Mouse (Mus musculus): ENCODE results near the gene Ankzf1. TPM values are rescaled to one million over a fixed set of nuclear protein-coding genes. Genes with fewer than 3 reads are reported as not detected.

Gene Ankzf1
- polyA plus RNA-seq, 1 experiment from 2014 or later = 9.8 TPM

DNA sequence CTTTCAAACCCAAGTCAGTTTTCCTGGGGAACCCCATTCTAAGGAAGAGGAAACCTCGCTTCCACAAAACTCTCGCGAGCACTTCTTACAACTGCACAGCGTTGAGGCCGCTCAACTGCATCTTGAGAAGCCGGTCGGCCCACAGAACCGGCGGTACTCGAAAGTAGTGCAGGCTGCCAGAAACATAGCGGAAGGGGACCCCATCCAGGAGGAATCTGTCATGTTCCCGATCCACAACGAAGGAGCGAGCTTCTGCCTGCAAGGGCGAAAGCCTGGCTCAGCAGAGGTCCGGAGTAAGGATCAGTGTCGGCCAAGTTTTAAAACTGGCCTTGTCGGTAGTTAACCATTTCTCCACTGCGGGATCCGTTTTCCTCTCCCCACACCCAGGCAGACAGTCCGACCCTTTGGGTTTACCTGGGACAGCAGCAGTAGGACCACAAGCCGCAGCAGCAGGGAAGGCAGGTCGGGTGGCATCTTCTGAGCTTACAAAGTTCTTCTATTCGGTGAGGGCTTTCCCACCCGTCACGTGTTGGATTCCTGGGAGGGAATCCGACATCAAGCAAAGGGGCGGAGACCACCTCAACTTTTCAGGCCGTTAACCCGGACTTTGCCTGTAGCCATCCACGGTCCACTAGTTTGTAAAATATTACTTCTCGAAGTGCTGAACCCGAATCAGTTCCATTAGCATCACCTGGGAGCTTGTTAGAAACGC is 17.2 kb downstream of the Ankzf1 start:
- TF ChIP-seq EP300 (IDR thresholded peaks at IDR 0.05; ENCODE audit: low read depth) (no peak), CTCF (IDR thresholded peaks at IDR 0.05; ENCODE audit: low read depth) (no peak)
- no peak for ATAC-seq

DNA sequence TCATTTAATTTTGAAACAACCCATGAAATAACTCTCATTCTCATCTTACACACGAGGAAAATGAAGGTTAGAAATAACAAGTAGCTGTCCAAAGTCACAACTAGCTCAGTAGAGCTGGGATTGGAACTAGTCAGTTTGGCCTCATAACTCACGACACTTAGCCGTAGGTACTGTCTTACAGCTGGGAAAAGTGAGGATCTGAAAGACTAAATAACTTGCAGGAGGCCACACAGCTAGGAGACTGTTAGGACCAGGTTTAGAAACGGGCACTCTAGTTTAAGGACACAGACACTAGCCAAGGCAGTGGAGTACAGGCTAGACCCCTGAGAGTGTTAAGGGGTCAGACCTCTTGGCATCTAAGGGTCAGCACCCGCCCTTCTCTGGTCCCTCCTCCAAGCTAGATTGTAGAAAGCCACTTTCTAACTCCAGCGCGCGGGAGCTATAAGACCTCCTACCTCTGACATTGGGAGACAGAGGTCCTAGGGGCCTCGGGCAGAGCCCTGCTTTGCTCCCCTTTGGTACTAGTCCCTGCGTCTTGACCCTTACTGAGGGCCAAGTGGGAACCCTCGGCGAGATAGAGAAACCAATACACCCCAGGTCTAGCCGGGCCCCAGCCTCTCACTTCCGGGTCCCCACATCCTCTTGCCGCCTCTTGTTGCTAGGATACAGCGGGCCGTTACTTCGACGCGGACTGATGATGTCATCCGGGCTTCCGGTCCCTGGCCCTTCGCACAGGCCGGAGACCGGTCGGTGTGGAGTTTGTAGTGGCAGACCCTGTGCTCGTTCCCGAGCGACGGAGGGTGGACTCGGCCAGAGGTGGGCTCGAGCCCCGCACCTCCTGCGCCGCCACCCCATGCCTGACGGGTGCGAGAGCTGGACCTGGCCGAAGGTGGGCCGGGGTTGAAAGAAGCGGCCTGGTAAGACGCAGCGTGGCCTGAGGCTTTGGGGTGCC is 18.5 kb downstream of the Ankzf1 start, which contains the start of the genes Glb1l and Stk16:
Gene Glb1l (minus strand): TSS at position 678 of the 952 bp plus-strand sequence.
Gene Stk16 (plus strand): TSS at position 703 of the 952 bp plus-strand sequence.
- Histone ChIP-seq H3K9ac (replicated peaks) (peak within 1 kb of the TSS; percentile 85), H3K4me2 (ENCODE audit: low read depth, low read length) (peak within 1 kb of the TSS; percentile 100), H3K4me1 (ENCODE audit: insufficient read depth) (peaks cover 56% of the 10 kb centered on the region), H3K27me3 (ENCODE audit: insufficient read depth, low read length) (no peaks in the 10 kb centered on the region), H3K9me3 (ENCODE audit: low read length) (no peaks in the 10 kb centered on the region), H3K27ac (ENCODE audit: low read depth) (peak within 1 kb of the TSS; percentile 95), H3K4me3 (ENCODE audit: low read depth, low read length) (peak within 1 kb of the TSS; percentile 82), H3K36me3 (replicated peaks; ENCODE audit: insufficient read depth, low read length) (peaks cover 34% of the 10 kb centered on the region)
- DNase-seq (peak; percentile 97), ATAC-seq (peak; percentile 84)
- peak; percentile 72; the same call in 1 of the 2 replicates for TF ChIP-seq EP300 (IDR thresholded peaks at IDR 0.05; ENCODE audit: low read depth)
- TF ChIP-seq CTCF (IDR thresholded peaks at IDR 0.05; ENCODE audit: low read depth) = no peak
- 3% methylated on average over 42 of the region's 42 CpGs for WGBS (ENCODE audit: insufficient replicate concordance)

More for the DNA sequence above, 17.2 kb downstream of the Ankzf1 start:
- Histone ChIP-seq H3K4me1 (ENCODE audit: insufficient read depth) (peaks cover 45% of the 10 kb centered on the region), H3K27ac (ENCODE audit: low read depth) (peak overlapping the region; percentile 42), H3K4me2 (ENCODE audit: low read depth, low read length) (peak overlapping the region; percentile 100), H3K4me3 (ENCODE audit: low read depth, low read length) (peak overlapping the region; percentile 82), H3K27me3 (ENCODE audit: insufficient read depth, low read length) (no peaks in the 10 kb centered on the region), H3K36me3 (replicated peaks; ENCODE audit: insufficient read depth, low read length) (peaks cover 21% of the 10 kb centered on the region), H3K9me3 (ENCODE audit: low read length) (no peaks in the 10 kb centered on the region), H3K9ac (replicated peaks) (peak overlapping the region; percentile 63)
- 13% methylated on average over 34 of the region's 34 CpGs for WGBS (ENCODE audit: insufficient replicate concordance)
- DNase-seq = no peak

DNA sequence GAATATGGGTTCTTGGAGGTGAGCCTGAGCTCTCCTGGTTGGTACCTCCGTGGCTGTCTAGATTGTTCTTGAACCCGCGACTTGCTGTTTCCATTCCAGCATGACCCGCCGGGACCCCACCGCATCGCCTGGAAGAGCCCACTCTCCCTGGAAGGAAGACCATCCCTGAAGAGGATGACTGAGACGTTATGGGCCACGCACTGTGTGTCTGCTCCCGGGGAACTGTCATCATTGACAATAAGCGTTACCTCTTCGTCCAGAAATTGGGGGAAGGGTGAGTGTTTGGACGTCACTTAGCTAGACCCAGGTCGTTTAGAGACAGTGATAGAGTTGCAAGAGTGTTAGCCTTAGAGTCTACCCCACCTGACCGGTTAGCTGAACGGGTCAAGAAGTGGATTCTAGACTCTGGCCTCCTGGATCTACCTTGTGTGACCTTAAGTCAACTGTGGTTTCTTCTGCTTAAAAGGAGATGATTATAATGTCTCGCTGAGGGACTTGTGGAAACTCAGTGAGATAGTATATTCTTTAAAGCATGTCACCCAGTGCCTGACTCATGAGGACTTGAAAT is 19.3 kb downstream of the Ankzf1 start:
- H3K4me1 ChIP-seq (ENCODE audit: insufficient read depth) = peaks cover 64% of the 10 kb centered on the region
- H3K4me3 ChIP-seq (ENCODE audit: low read depth, low read length) = peak overlapping the region; percentile 82
- TF ChIP-seq EP300 (IDR thresholded peaks at IDR 0.05; ENCODE audit: low read depth) = no peak
- no peak for TF ChIP-seq CTCF (IDR thresholded peaks at IDR 0.05; ENCODE audit: low read depth)
- no peaks in the 10 kb centered on the region for H3K27me3 ChIP-seq (ENCODE audit: insufficient read depth, low read length)
- peaks cover 42% of the 10 kb centered on the region for H3K36me3 ChIP-seq (replicated peaks; ENCODE audit: insufficient read depth, low read length)
- peak overlapping the region; percentile 95 for H3K27ac ChIP-seq (ENCODE audit: low read depth)
- DNase-seq (no peak), ATAC-seq (no peak)
- H3K9ac ChIP-seq (replicated peaks) = peak overlapping the region; percentile 85
- H3K9me3 ChIP-seq (ENCODE audit: low read length) = no peaks in the 10 kb centered on the region
- H3K4me2 ChIP-seq (ENCODE audit: low read depth, low read length) = peak overlapping the region; percentile 100
- 7% methylated on average over 17 of the region's 17 CpGs for WGBS (ENCODE audit: insufficient replicate concordance)

DNA sequence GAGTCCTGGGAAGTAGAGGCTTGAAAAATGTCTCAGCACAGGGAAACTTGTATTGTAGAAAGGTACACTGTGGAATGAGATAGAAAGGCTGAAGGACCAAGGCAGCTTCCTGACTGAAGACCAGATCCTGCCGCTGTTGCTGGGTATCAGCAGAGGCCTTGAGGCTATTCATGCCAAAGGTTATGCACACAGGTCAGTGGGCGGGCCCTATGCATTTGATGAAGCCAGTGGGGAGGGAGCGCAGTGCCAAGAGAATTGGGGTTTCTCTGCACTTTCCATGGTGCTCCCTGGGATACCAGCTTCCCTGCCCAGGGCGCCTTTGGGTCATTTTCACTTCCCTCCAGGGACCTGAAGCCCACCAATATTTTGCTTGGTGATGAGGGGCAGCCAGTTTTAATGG is 20.6 kb downstream of the Ankzf1 start:
- peak overlapping the region; percentile 82 for H3K4me3 ChIP-seq (ENCODE audit: low read depth, low read length)
- DNase-seq = peak; percentile 66
- 50% methylated on average over 4 of the region's 4 CpGs for WGBS (ENCODE audit: insufficient replicate concordance)
- no peaks in the 10 kb centered on the region for H3K9me3 ChIP-seq (ENCODE audit: low read length)
- H3K36me3 ChIP-seq (replicated peaks; ENCODE audit: insufficient read depth, low read length) = peaks cover 50% of the 10 kb centered on the region
- H3K27ac ChIP-seq (ENCODE audit: low read depth) = peak overlapping the region; percentile 95
- H3K9ac ChIP-seq (replicated peaks) = peak overlapping the region; percentile 85
- H3K4me2 ChIP-seq (ENCODE audit: low read depth, low read length) = peak overlapping the region; percentile 100
- no peaks in the 10 kb centered on the region for H3K27me3 ChIP-seq (ENCODE audit: insufficient read depth, low read length)
- peaks cover 77% of the 10 kb centered on the region for H3K4me1 ChIP-seq (ENCODE audit: insufficient read depth)
- TF ChIP-seq EP300 (IDR thresholded peaks at IDR 0.05; ENCODE audit: low read depth) (no peak), CTCF (IDR thresholded peaks at IDR 0.05; ENCODE audit: low read depth) (no peak)
- peak; percentile 8; the same call in 1 of the 2 replicates for ATAC-seq

DNA sequence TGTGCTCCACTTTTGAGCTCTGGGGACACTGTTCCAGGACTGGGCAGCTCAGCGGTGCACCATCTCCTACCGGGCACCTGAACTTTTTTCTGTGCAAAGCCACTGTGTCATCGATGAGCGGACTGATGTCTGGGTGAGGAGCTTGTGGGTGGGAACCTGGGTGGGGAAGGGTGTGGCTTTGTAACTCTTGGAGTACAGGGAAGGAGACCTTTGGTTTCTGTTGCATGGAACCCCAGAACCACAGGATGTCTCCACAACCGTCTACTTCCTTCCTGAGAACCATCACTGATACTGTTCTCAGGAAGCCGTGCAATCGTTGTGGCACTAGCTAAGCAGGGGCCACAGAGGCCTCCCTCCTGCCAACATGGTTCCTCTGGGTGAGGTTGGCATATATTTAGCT is 21.1 kb downstream of the Ankzf1 start:
- peak overlapping the region; percentile 95 for H3K27ac ChIP-seq (ENCODE audit: low read depth)
- DNase-seq (peak; percentile 67), ATAC-seq (no peak)
- peaks cover 81% of the 10 kb centered on the region for H3K4me1 ChIP-seq (ENCODE audit: insufficient read depth)
- peak overlapping the region; percentile 82 for H3K4me3 ChIP-seq (ENCODE audit: low read depth, low read length)
- H3K9ac ChIP-seq (replicated peaks) = peak overlapping the region; percentile 85; the same call in 1 of the 2 replicates
- no peak; the same call in 1 of the 2 replicates for TF ChIP-seq EP300 (IDR thresholded peaks at IDR 0.05; ENCODE audit: low read depth)
- TF ChIP-seq CTCF (IDR thresholded peaks at IDR 0.05; ENCODE audit: low read depth) = no peak
- no peaks in the 10 kb centered on the region for H3K9me3 ChIP-seq (ENCODE audit: low read length)
- H3K27me3 ChIP-seq (ENCODE audit: insufficient read depth, low read length) = no peaks in the 10 kb centered on the region
- H3K4me2 ChIP-seq (ENCODE audit: low read depth, low read length) = peak overlapping the region; percentile 100
- peaks cover 50% of the 10 kb centered on the region for H3K36me3 ChIP-seq (replicated peaks; ENCODE audit: insufficient read depth, low read length)
- WGBS (ENCODE audit: insufficient replicate concordance) = 18% methylated on average over 7 of the region's 7 CpGs

Measured in liver, postnatal 0 days (tissue).